Mouse (Mus musculus) liver, embryonic 14.5 days (tissue): ENCODE measurements around the gene Shc2. TPM values are rescaled to one million over a fixed set of nuclear protein-coding genes. Genes with fewer than 3 reads are reported as not detected.

Experiments used
- ATAC-seq: fragments of 200-750 bp; cut with Nextera tagmentation; 2 replicates; pipeline ENCODE4 v1.8.0; 2017; ENCODE audit warnings: moderate number of reproducible peaks, mild to moderate bottlenecking, moderate library complexity; ENCODE audit not compliant: insufficient read depth
- DNase-seq, 3 experiments: peaks; one replicate each; pipeline ENCODE4 v3.0.0-alpha.2; 2012 to 2013; ENCODE audit warnings: low read depth in 3 of 3, low spot score in 3 of 3
- H3K27ac ChIP-seq: fragments of 300-500 bp; sonication (generic); 2 replicates; pipeline ENCODE4 v1.5.1; 2014; ENCODE audit warnings: moderate library complexity, mild to moderate bottlenecking, control low read depth, inconsistent platforms
- H3K27me3 ChIP-seq: fragments of 300-500 bp; sonication (generic); 2 replicates; pipeline ENCODE4 v1.6.1; 2014; ENCODE audit warnings: mild to moderate bottlenecking, low read length, moderate library complexity; ENCODE audit not compliant: control insufficient read depth, insufficient read depth
- H3K36me3 ChIP-seq: fragments of 300-500 bp; sonication (generic); replicated peaks from 2 replicates; pipeline ENCODE4 v1.6.1; 2014; ENCODE audit warnings: low read depth; ENCODE audit not compliant: control insufficient read depth, insufficient read depth
- H3K4me1 ChIP-seq, 2 experiments: fragments of 200-500 bp in 1 of 2; fragments of 300-500 bp in 1 of 2; sonication (generic) in 1 of 2; replicated peaks; 2 replicates each; pipeline ENCODE4 v1.6.1; 2012 to 2014; ENCODE audit warnings: antibody characterized with exemption in 1 of 2, inconsistent platforms in 1 of 2, low read length in 1 of 2; ENCODE audit not compliant: control insufficient read depth in 2 of 2, insufficient read depth in 2 of 2
- H3K4me2 ChIP-seq: fragments of 300-500 bp; sonication (generic); 2 replicates; pipeline ENCODE4 v1.6.1; 2014; ENCODE audit warnings: low read depth, mild to moderate bottlenecking, control low read depth, moderate library complexity
- H3K4me3 ChIP-seq, 2 experiments: fragments of 200-500 bp in 1 of 2; fragments of 300-500 bp in 1 of 2; sonication (generic) in 1 of 2; 2 replicates each; pipeline ENCODE4 v1.5.1; 2012 to 2014; ENCODE audit warnings: low read depth in 2 of 2, low read length in 2 of 2, mild to moderate bottlenecking in 2 of 2, control low read depth in 1 of 2, inconsistent platforms in 1 of 2, moderate library complexity in 1 of 2; ENCODE audit not compliant: insufficient read depth in 1 of 2
- H3K9ac ChIP-seq: fragments of 300-500 bp; sonication (generic); replicated peaks from 2 replicates; pipeline ENCODE4 v1.6.1; 2014; ENCODE audit warnings: mild to moderate bottlenecking, control low read depth, moderate library complexity
- H3K9me3 ChIP-seq: fragments of 300-500 bp; sonication (generic); 2 replicates; pipeline ENCODE4 v1.6.1; 2016; ENCODE audit warnings: low read length, mixed read lengths; ENCODE audit not compliant: control insufficient read depth
- CTCF ChIP-seq: IDR thresholded peaks from 2 replicates; pipeline ENCODE4 v1.5.1; 2016; ENCODE audit warnings: antibody characterized with exemption, low read depth, control low read depth
- EP300 ChIP-seq: IDR thresholded peaks from 2 replicates; pipeline ENCODE4 v1.6.1; 2016; ENCODE audit warnings: antibody characterized with exemption, low read depth
- WGBS: fragments of 180-500 bp; shearing (Covaris S2); extraction: QIAGEN DNeasy Blood & Tissue Kit; methylation state at CpG from one replicate; pipeline ENCODE4 v1.1.7; 2014; ENCODE audit not compliant: insufficient replicate concordance; 5-methylcytosine and 5-hydroxymethylcytosine counted together
- polyA plus RNA-seq, 2 experiments: library from polyadenylated mRNA; depleted of rRNA in 1 of 2; stranded (reverse) in 1 of 2; unstranded in 1 of 2; fragments of >200 nt; fragmentation: Nextera tagmentation in 1 of 2; extraction: Ambion mirVana in 1 of 2; gene quantifications; 2 replicates each; pipeline versions ENCODE4 v1.2.1 to v1.2.3; 2012 to 2014

Shc2 gene
- polyA plus RNA-seq, 2 experiments: 0.05 to 0.17 TPM

DNA sequence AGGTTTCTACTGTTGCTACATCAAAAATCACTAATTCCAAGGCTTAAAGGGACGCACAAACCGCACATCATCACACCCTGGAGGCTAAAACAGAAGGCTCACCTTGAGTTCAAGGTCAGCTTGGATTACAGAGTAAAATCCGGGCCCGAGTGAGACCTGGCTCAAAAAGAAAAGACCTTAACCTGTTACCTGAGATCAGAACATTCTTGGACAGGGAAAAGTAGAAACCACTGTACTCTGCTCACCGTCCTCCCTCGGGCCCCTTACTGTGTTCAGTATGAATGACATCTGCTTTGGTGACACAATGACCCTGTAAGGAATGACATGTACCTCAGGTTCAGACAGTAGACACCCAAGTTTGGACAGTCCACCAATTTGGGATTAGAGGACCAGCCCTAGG, 62.9 kb downstream of the Shc2 start:
- WGBS: 63% methylated on average over 6 of the region's 6 CpGs
- H3K9me3 ChIP-seq: no peaks in the 10 kb centered on the region
- no peak for DNase-seq
- no peaks in the 10 kb centered on the region for H3K36me3 ChIP-seq
- no peak overlapping the region for H3K4me3 ChIP-seq
- no peak for TF ChIP-seq CTCF
- TF ChIP-seq EP300: no peak
- ATAC-seq: no peak
- no peaks in the 10 kb centered on the region for H3K4me1 ChIP-seq
- H3K4me2 ChIP-seq: no peak overlapping the region
- no peak overlapping the region for H3K9ac ChIP-seq
- H3K27me3 ChIP-seq: no peaks in the 10 kb centered on the region
- H3K27ac ChIP-seq: no peak overlapping the region

DNA sequence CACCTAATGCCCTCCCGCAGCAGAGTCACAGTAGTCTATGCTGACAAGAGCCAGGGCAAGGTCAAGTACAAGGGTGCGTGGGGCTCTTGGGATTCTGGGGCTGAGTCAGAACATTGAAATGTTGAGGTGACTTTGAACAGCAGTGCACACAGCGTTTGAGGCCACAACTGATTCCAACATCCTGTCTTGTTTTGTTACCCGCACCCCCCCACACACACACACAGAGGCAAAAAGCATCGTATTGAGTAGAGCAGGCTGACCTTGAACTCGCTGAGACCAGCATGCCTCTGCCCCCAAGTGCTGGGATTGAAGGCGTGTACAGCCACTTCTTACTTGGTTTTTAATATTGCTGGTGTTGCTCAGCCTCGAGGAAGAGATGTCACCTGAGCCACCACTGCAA, 63.4 kb downstream of the Shc2 start:
- Histone ChIP-seq H3K36me3 (no peaks in the 10 kb centered on the region), H3K4me1 (no peaks in the 10 kb centered on the region), H3K27me3 (no peaks in the 10 kb centered on the region), H3K9ac (no peak overlapping the region), H3K4me2 (no peak overlapping the region), H3K27ac (no peak overlapping the region), H3K9me3 (no peaks in the 10 kb centered on the region), H3K4me3 (no peak overlapping the region)
- no peak for TF ChIP-seq EP300
- TF ChIP-seq CTCF: no peak
- no peak for ATAC-seq
- DNase-seq: no peak
- WGBS: 64% methylated on average over 8 of the region's 8 CpGs

- WGBS: 70% methylated on average over 6 of the region's 6 CpGs
- no peak for ATAC-seq
- DNase-seq: no peak
- Histone ChIP-seq H3K27me3 (no peaks in the 10 kb centered on the region), H3K9me3 (no peaks in the 10 kb centered on the region), H3K36me3 (no peaks in the 10 kb centered on the region), H3K4me1 (no peaks in the 10 kb centered on the region), H3K4me3 (no peak overlapping the region), H3K27ac (no peak overlapping the region), H3K4me2 (no peak overlapping the region), H3K9ac (no peak overlapping the region)
- no peak for TF ChIP-seq CTCF
- TF ChIP-seq EP300: no peak
Measured at GRCm38 (mm10) chr10:79573611-79574010, 64.1 kb downstream of the Shc2 start.

- no peaks in the 10 kb centered on the region for H3K4me1 ChIP-seq
- ATAC-seq (no peak), DNase-seq (no peak)
- no peaks in the 10 kb centered on the region for H3K27me3 ChIP-seq
- no peak overlapping the region for H3K4me3 ChIP-seq
- no peak overlapping the region for H3K27ac ChIP-seq
- no peak overlapping the region for H3K4me2 ChIP-seq
- H3K36me3 ChIP-seq: no peaks in the 10 kb centered on the region
- H3K9ac ChIP-seq: no peak overlapping the region
- 67% methylated on average over 2 of the region's 2 CpGs for WGBS
- TF ChIP-seq CTCF: no peak
- no peak for TF ChIP-seq EP300
- H3K9me3 ChIP-seq: no peaks in the 10 kb centered on the region
Measured at GRCm38 (mm10) chr10:79571314-79571713, 66.4 kb downstream of the Shc2 start.

- Histone ChIP-seq H3K4me3 (no peak overlapping the region), H3K27ac (no peak overlapping the region), H3K9ac (no peak overlapping the region), H3K4me1 (no peaks in the 10 kb centered on the region), H3K36me3 (no peaks in the 10 kb centered on the region), H3K4me2 (no peak overlapping the region), H3K9me3 (no peaks in the 10 kb centered on the region), H3K27me3 (no peaks in the 10 kb centered on the region)
- no peak for DNase-seq
- ATAC-seq: no peak
- 66% methylated on average over 5 of the region's 5 CpGs for WGBS
- TF ChIP-seq CTCF (no peak), EP300 (no peak)
Measured at GRCm38 (mm10) chr10:79569921-79570320, 67.8 kb downstream of the Shc2 start.

Other genes with a start within 250 kb of the Shc2 start
- not detected in 2 replicates for gene Vmn2r83, start 169.2 kb downstream of the Shc2 start, polyA plus RNA-seq (2012; rRNA removed)
- gene Vmn2r83, start 169.2 kb downstream of the Shc2 start, polyA plus RNA-seq (2014; fragmentation: Nextera tagmentation; extraction: Ambion mirVana): not detected in 2 replicates
- gene Plpp2, start 104.1 kb downstream of the Shc2 start, polyA plus RNA-seq (2012; rRNA removed): 10.0 and 11.3 TPM in 2 replicates
- gene Plpp2, start 104.1 kb downstream of the Shc2 start, polyA plus RNA-seq (2014; fragmentation: Nextera tagmentation; extraction: Ambion mirVana): 19.0 and 20.7 TPM in 2 replicates
- gene Mier2, start 82.7 kb downstream of the Shc2 start, polyA plus RNA-seq (2012; rRNA removed): 16.4 and 19.6 TPM in 2 replicates
- gene Mier2, start 82.7 kb downstream of the Shc2 start, polyA plus RNA-seq (2014; fragmentation: Nextera tagmentation; extraction: Ambion mirVana): 5.2 and 7.6 TPM in 2 replicates
- gene Theg, start 50.6 kb downstream of the Shc2 start, polyA plus RNA-seq (2012; rRNA removed): not detected in 2 replicates
- not detected in 2 replicates for gene Theg, start 50.6 kb downstream of the Shc2 start, polyA plus RNA-seq (2014; fragmentation: Nextera tagmentation; extraction: Ambion mirVana)
- gene C2cd4c, start 23.9 kb downstream of the Shc2 start, polyA plus RNA-seq (2012; rRNA removed): 0.01 and 0.03 TPM in 2 replicates
- not detected in 2 replicates for gene C2cd4c, start 23.9 kb downstream of the Shc2 start, polyA plus RNA-seq (2014; fragmentation: Nextera tagmentation; extraction: Ambion mirVana)
- gene Odf3l2, start 7.8 kb upstream of the Shc2 start, polyA plus RNA-seq (2012; rRNA removed): not detected in 2 replicates
- gene Odf3l2, start 7.8 kb upstream of the Shc2 start, polyA plus RNA-seq (2014; fragmentation: Nextera tagmentation; extraction: Ambion mirVana): not detected in 2 replicates
- gene Madcam1, start 26.6 kb upstream of the Shc2 start, polyA plus RNA-seq (2012; rRNA removed): 0.05 and 0.10 TPM in 2 replicates
- gene Madcam1, start 26.6 kb upstream of the Shc2 start, polyA plus RNA-seq (2014; fragmentation: Nextera tagmentation; extraction: Ambion mirVana): 0.20 and 0.45 TPM in 2 replicates
- gene Tpgs1, start 31.5 kb upstream of the Shc2 start, polyA plus RNA-seq (2012; rRNA removed): 14.3 and 18.7 TPM in 2 replicates
- 24.5 and 25.7 TPM in 2 replicates for gene Tpgs1, start 31.5 kb upstream of the Shc2 start, polyA plus RNA-seq (2014; fragmentation: Nextera tagmentation; extraction: Ambion mirVana)
- gene Cdc34, start 44.3 kb upstream of the Shc2 start, polyA plus RNA-seq (2012; rRNA removed): 106 and 127 TPM in 2 replicates
- gene Cdc34, start 44.3 kb upstream of the Shc2 start, polyA plus RNA-seq (2014; fragmentation: Nextera tagmentation; extraction: Ambion mirVana): 115 and 124 TPM in 2 replicates
- 0.13 TPM in 2 replicates for gene Gzmm, start 51.1 kb upstream of the Shc2 start, polyA plus RNA-seq (2012; rRNA removed)
- not detected in 2 replicates for gene Gzmm, start 51.1 kb upstream of the Shc2 start, polyA plus RNA-seq (2014; fragmentation: Nextera tagmentation; extraction: Ambion mirVana)
- 469 and 579 TPM in 2 replicates for gene Bsg, start 66.6 kb upstream of the Shc2 start, polyA plus RNA-seq (2012; rRNA removed)
- 809 and 828 TPM in 2 replicates for gene Bsg, start 66.6 kb upstream of the Shc2 start, polyA plus RNA-seq (2014; fragmentation: Nextera tagmentation; extraction: Ambion mirVana)
- 0.09 and 0.17 TPM in 2 replicates for gene Hcn2, start 78.7 kb upstream of the Shc2 start, polyA plus RNA-seq (2012; rRNA removed)
- gene Hcn2, start 78.7 kb upstream of the Shc2 start, polyA plus RNA-seq (2014; fragmentation: Nextera tagmentation; extraction: Ambion mirVana): not detected in 2 replicates
- gene Polrmt, start 108.7 kb upstream of the Shc2 start, polyA plus RNA-seq (2012; rRNA removed): 17.4 and 17.9 TPM in 2 replicates
- gene Polrmt, start 108.7 kb upstream of the Shc2 start, polyA plus RNA-seq (2014; fragmentation: Nextera tagmentation; extraction: Ambion mirVana): 10.1 and 13.3 TPM in 2 replicates
- not detected in 2 replicates for gene Fgf22, start 117.2 kb upstream of the Shc2 start, polyA plus RNA-seq (2012; rRNA removed)
- gene Fgf22, start 117.2 kb upstream of the Shc2 start, polyA plus RNA-seq (2014; fragmentation: Nextera tagmentation; extraction: Ambion mirVana): not detected in 2 replicates
- 46.4 and 51.3 TPM in 2 replicates for gene Rnf126, start 129.0 kb upstream of the Shc2 start, polyA plus RNA-seq (2012; rRNA removed)
- gene Rnf126, start 129.0 kb upstream of the Shc2 start, polyA plus RNA-seq (2014; fragmentation: Nextera tagmentation; extraction: Ambion mirVana): 27.7 and 33.7 TPM in 2 replicates
- gene Fstl3, start 139.4 kb upstream of the Shc2 start, polyA plus RNA-seq (2012; rRNA removed): 0.54 and 0.56 TPM in 2 replicates
- 0.18 and 0.23 TPM in 2 replicates for gene Fstl3, start 139.4 kb upstream of the Shc2 start, polyA plus RNA-seq (2014; fragmentation: Nextera tagmentation; extraction: Ambion mirVana)
- gene Prss57, start 153.0 kb upstream of the Shc2 start, polyA plus RNA-seq (2012; rRNA removed): 1.6 TPM in 2 replicates
- gene Prss57, start 153.0 kb upstream of the Shc2 start, polyA plus RNA-seq (2014; fragmentation: Nextera tagmentation; extraction: Ambion mirVana): 3.2 and 4.9 TPM in 2 replicates
- 3.4 and 3.5 TPM in 2 replicates for gene Palm, start 155.7 kb upstream of the Shc2 start, polyA plus RNA-seq (2012; rRNA removed)
- gene Palm, start 155.7 kb upstream of the Shc2 start, polyA plus RNA-seq (2014; fragmentation: Nextera tagmentation; extraction: Ambion mirVana): 4.0 and 4.1 TPM in 2 replicates
- 0.13 and 0.18 TPM in 2 replicates for gene Misp, start 183.1 kb upstream of the Shc2 start, polyA plus RNA-seq (2012; rRNA removed)
- gene Misp, start 183.1 kb upstream of the Shc2 start, polyA plus RNA-seq (2014; fragmentation: Nextera tagmentation; extraction: Ambion mirVana): 0.41 TPM in 1 of 2 replicates, not detected in the other
- 118 and 126 TPM in 2 replicates for gene Ptbp1, start 216.5 kb upstream of the Shc2 start, polyA plus RNA-seq (2012; rRNA removed)
- 84.5 and 99.8 TPM in 2 replicates for gene Ptbp1, start 216.5 kb upstream of the Shc2 start, polyA plus RNA-seq (2014; fragmentation: Nextera tagmentation; extraction: Ambion mirVana)
- gene Prtn3, start 236.6 kb upstream of the Shc2 start, polyA plus RNA-seq (2012; rRNA removed): 133 and 152 TPM in 2 replicates
- gene Prtn3, start 236.6 kb upstream of the Shc2 start, polyA plus RNA-seq (2014; fragmentation: Nextera tagmentation; extraction: Ambion mirVana): 86.8 and 132 TPM in 2 replicates
- gene Plppr3, start 236.7 kb upstream of the Shc2 start, polyA plus RNA-seq (2012; rRNA removed): 6.7 and 7.0 TPM in 2 replicates
- 2.8 and 3.0 TPM in 2 replicates for gene Plppr3, start 236.7 kb upstream of the Shc2 start, polyA plus RNA-seq (2014; fragmentation: Nextera tagmentation; extraction: Ambion mirVana)
- gene Elane, start 248.3 kb upstream of the Shc2 start, polyA plus RNA-seq (2012; rRNA removed): 52.2 and 61.9 TPM in 2 replicates
- 116 and 151 TPM in 2 replicates for gene Elane, start 248.3 kb upstream of the Shc2 start, polyA plus RNA-seq (2014; fragmentation: Nextera tagmentation; extraction: Ambion mirVana)